Mouse (Mus musculus) frontal cortex, postnatal 10 days (tissue): ENCODE measurements around the gene Dock10.

Experiments used
- DNase-seq, 2 experiments: peaks; one replicate each; pipeline ENCODE4 v3.0.0; 2022; ENCODE audit warnings: low spot score in 2 of 2, mixed read lengths in 1 of 2

Gene Dock10

DNA sequence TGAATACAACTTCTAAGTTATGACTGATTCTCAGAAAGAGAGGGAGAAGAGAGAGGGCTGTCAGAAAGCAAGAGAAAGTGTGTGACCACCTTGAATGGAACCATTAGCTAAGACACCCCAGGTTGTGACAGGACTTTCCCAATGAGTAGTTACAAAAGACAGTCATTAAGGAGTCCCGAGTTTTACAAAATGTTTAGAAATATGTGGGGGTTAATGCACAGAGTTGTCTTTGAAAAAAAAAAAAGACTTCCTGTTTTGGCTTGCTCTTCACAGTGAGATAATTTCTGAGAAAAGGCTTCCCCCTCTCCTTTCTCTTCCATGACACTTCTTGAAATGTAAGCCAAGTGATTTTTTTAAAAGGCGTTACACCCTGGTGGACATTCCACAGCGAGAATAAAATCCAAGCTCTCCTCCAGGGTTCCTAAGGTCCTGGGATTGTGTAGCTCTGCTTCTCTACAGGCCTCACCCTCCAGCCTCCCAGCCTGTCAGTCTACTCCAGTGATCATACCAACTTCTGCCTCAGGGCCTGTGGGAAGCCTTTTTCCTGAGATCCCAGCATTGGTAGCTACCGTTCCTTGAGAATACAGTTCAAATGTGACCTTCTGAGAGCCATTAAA is 144.8 kb downstream of the Dock10 start:
- no peak for DNase-seq

DNA sequence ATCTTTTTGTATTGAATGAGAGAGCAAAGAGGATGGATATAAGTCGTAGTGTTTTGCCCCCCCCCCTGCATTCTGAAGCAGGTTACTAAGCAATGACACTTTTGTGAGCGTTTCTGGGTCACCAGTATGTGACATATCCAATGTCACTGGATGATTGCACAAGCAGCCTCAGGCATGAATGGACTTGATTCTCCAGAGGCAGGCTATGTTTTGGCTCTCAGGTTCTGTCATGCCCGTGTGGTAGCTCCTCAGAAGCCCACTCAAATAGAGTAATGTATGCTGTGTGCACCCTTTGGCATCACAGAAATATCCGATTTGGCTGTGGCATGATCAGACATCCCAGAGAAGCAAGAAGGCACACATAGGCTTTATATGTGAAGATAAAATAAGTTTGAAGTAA is 150.8 kb downstream of the Dock10 start:
- DNase-seq: no peak

DNA sequence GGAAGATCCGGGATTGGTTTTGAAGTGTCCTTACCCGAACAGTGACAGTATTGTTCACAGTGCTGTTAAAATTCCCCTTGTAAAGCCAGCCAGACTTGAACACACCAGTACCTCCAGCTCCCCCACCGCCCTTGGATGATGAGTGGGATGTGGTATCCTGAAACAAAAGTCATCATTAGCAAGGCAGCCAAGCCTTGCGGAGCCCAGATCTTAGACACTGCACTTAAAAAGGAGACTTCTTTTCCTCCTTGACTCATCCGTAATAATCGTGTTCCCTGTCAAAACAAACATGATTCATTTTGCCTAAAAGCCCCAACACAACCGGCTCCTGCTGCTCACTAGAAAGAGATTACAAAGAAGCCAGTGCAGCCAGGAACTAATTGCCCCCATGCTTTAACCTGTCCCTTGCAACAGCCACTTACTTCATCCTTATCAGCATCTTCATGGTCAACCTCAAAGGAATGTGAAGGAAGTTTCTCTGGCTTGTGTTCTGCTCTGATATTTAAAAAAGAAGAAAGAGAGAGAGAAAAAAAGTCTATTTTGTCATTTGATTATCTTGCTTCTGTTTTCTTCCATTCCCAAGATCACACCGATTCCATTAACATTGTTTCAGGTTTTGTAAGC is 152.1 kb downstream of the Dock10 start:
- peak in 1 of 2 experiments; percentile 7 for DNase-seq

DNA sequence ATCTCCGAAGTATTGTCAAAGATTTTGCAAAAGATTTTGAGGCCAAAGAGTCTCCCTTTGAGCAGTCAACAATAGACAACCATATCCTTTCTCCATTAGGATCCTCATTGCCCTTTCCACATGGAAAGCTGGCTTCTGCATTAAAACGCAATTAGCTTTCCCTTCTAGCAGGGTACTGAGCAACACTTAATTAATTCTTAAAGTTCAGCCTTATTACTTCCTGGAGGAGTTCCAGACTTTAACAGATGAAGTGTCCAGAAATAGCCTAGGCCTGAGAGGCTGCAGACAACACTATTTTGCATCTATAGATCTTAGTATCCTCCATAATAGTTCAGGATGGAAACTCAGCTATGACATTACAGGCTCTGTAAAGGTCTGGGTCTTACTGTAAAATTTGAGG is 154.0 kb downstream of the Dock10 start:
- no peak for DNase-seq

DNA sequence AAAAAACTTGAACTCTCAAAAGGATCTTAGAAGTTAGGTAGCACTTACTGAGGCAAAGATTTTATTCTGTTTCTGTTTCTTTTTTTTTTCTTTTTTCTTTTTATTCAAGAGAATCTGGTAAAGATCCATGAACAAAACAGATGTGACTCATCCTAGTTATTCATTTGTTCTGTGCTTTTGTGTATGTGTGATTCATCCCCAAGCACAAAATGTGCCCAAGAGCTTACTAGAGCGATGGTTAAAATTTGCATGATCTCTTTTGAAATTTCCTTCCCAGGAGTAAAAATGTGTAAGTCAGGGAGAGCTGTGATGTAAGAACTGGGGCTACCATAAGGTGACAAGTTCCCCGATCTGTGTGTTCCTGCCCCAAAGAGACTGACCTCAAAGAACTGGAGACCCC is 155.2 kb downstream of the Dock10 start:
- DNase-seq: no peak

DNA sequence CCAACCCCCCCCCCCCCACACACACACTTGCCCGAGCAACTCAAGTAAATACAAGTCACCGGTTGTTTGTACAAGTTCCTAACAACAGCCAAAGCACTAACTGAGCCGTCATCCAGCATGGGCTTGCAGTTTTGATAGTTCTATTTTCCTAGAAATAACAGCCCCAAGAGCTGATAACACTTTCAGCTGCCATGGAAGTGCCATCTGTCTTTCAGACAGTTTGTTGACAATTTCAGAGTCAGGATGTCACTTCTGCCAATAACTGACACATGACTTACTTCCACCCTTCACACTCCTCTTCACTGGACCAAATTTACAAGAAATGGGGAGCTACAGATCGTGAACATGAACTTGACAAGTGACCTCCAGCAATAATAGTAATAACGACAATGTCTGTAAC is 175.0 kb downstream of the Dock10 start:
- DNase-seq: no peak

DNA sequence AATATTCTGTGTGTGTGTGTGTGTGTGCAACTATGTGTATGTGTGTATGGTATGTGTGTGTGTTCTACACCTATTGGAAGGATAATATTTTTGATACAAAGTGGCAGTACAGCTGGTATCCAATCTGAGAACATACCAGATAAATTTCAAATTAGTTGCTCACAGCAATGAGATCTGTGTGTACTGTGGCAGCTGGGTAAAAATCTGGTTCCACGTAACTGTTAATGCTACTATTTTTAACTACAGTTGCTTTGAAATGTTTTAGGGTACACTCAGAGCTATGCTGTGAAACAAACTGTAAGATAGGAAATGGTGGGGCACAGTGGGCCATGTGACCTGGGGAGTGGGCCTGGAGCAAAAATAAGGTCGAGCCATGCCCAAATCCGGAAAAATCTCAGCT is 176.1 kb downstream of the Dock10 start:
- DNase-seq: no peak

DNA sequence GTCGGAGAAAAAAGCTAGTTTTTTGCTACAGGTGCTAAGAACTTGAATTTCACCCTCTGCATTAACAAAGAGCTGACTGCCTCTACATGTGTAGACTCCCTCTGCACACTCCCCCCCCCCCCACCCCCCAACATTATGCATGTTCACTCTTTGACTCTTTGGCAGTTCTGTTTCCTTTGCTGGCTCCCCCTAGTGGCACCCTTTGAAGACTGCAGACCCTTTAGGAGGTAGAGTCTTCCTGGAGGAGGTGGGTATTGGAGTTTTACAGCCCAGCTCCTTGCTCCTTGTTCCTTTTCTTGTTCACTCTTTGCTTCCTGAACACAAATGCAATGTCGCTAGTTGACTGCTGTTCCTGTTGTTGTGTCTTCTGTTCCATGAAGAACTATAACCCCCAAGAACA is 181.4 kb downstream of the Dock10 start:
- no peak for DNase-seq

DNA sequence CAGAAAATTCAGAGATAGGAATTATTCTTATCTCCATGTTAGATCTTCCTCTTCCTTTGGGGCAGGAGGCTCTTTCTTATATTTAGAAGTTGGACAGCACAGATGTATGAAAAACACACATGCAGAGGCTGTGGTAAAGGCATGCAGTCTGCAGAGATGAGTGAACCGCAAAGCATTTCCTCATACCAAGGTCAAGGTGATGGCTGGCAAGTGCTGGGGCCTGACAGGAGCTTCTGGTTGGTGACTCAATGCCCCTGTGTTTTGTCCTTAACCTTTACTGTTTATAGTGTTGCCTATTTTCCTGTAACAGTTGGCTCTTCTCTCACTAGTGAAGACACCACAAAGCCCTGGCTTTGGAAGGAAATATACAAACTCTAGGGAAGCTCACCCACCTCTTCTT is 201.9 kb downstream of the Dock10 start:
- no peak for DNase-seq

DNA sequence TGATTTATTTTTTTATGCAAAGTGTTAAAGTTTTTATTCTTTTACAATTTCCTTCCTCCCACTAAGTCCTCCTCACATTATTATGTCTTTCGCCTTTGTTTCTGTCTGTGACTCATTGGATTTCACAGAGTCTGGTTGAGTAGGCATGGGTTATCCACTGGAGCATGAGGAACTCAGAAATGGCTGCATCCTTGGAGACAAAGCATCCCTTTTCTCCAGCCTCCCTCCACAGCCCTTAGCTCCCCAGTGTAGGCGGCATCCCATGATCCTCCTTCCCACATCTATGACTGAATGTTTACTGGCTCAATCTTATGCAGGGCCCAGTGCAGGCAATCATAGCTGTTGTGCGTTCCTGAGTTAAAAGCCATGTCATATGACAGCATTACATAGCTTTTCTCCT is 216.8 kb downstream of the Dock10 start:
- no peak for DNase-seq

DNA sequence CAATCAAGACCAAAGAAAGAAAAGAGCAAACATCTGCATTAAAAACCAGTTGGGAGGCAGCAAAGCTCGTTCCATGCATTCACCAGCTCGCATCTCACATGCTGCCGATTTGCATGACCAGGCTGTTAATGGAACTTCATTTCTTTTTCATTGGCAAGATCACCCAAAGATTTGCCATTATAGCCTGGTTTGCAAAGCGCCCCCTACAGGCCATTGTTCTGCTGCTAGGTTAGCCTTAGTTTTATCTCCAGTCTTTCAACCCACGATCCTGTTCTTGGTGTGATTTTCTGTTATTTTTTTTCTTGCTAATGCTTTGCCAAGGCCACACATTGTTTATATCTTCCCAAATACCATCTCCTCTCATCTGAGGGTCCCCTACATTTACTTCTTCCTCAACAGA is 236.1 kb downstream of the Dock10 start:
- no peak for DNase-seq

DNA sequence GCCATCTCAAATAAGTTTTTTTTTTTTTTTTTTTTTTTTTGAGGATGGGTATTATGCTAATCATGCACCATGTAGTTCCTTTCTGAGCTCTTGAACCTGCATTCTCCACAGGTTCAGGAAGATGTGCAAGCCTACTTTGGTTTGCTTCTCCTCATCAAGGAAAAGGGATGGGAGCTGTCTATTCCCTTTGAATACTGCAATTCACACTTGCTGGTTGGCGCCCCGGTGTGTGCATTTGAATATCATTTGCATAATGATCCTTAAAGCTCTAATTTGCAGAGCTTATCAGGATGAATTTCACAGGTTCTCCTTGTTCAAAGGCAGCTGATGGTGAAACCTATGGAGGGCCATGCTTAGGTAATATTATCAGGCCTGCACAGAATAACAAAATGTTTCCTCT is 237.9 kb downstream of the Dock10 start:
- no peak for DNase-seq

DNA sequence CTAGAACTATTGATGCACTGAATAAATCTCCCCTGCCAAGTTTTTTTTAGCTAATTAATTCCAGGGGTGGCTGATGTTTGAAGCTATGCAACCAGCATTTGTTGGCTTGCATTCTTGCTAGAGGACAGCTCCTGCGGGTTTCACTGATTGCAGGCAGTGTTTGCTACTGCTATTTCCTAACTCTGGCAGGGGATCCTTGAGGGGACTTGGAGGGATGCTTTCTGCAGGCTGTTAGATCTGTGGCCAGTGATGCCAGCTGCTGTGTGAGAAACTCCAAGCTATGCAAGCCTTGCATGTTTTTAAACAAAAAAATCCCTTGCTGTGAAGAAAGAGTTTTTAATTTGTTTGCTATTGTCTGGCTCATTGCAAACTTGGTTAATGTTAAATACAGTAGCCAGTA is 238.4 kb downstream of the Dock10 start:
- no peak for DNase-seq

DNA sequence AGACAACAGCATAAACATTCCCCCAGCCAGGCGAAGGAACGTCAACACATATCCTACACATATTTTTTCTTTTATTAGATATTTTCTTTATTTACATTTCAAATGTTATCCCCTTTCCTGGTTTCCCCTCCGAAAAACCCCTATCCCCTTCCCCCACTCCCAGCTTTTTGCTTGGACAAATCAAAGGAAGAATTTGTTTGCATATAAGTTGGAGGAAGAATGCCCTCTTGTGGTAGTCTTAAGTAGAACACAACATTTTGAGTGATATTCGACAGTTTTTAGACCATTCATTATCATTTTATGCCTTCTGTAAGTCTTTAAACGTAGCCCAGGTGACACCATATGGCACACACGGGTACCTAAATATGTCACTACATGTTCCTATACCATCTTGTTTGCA is 242.5 kb downstream of the Dock10 start:
- DNase-seq: no peak

DNA sequence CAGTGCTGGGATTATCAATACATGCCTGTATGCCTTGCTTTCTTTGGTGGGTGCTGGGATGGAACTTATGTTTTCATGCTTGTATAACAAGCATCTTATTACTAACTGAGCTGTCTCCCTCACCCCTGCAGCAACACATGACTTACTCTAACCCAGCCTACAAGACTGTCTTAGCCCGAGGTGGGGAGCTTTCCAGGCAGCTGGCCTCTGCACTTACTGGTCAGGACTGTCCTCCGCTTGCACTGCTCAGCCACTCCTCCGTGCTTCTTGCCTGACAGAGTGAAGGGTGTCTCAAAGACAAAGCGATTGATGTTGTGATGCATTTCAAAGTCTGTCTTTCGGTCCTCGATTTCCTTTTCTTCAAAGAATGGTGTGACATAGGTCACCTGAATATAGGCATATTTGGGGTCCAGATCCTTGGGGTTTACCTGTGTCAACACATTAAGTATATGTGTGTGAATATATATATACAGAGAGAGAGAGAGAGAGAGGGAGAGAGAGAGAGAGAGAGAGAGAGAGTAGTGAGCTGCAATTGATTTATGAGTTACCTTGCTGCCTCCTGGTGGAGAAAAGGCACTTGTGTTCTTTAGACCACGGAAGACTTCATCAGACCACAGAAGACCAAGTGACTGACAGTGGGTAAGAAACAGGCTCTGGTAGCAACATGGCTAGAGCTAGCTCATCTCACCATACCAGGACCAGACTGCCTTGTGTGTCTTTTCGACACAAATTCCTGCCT is 245.9 kb downstream of the Dock10 start:
- DNase-seq: no peak

DNA sequence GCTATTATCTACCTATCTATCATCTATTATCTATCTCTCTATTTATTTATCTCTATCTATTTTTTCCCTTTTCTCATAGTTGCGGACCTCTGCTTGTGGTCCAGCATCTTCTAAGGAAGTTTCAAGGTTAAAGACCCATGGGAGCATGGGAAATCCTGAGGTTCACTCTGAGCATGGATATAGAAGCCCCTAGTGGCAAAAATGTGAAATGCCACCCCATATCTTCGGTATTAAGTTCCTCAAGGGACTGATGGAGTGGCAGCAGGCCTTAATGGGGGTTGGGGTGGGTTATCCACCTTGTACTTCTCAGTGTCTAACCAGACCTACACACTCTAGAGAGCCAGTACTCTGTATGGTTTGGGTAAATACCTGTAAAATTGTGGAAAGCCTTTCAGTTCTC is 253.6 kb downstream of the Dock10 start:
- no peak for DNase-seq

DNA sequence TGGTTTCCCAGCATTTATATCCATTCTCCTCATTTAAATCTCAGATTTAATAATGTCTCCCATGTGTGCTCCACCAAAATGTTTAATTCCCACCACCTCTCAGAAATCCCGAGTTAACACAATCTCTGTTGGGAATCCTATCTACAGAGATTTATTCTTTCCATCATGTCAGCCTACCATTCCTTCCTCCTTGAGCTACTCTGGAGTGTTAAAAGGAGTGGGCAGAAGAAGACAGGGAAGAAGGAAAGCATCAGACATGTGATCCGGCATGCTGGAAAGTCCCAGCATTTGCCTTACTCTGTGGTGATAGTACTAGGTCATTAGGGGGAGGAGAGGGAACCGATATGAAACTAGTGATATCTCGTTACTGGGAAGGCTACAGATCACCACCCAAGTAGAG is 254.2 kb downstream of the Dock10 start:
- DNase-seq: no peak

DNA sequence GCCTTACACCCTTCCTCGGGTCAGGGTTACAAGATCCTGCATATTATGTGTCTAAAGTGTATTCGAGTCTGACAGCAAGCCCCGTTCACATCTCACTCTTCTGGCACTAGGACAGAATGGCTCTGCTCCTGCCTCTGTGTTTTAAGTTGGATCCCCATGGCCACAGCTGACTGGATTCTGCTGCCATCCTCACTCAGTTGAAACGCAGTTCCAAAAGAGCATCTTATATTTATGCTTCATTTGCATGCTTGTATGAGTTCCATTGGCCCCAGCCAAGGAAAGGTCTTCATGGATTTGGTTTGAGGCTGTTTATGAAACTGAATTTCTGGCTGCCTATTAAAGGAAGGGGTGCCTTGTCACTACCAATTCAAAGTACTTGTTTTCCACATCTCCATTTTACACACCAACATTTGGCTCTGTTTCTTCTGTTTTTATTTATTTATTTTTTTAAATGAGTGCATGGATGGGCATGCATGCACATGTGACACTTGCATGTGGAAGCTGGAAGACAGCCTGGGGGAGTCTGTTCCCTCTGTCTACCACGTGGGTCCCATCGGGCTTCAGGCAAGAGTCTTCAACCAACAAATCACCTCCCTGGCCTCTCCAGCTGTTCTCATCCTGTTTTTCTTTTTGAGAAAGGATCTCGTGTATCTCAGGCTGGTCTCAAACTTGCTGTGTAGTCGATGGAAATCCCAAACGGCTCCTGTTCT is 255.7 kb downstream of the Dock10 start:
- DNase-seq: no peak

DNA sequence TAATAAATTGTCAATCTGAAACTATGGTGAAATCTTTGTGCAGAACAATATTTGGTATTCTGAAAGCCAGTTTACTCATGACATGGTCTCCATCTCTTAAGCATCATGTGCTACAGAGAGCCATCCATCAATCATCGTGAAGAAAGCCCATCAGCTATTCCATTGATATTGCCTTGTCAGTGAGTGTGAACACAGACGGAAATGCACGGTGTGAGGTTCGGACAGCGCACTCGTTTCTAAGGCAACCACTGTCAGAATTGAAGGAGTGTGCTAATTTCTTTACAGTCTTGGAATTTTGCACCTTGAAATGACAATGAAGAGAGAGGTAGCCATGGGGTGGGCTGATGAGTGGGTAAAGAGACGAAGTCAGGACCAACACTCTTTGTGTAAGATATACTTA is 259.1 kb downstream of the Dock10 start:
- DNase-seq: no peak

DNA sequence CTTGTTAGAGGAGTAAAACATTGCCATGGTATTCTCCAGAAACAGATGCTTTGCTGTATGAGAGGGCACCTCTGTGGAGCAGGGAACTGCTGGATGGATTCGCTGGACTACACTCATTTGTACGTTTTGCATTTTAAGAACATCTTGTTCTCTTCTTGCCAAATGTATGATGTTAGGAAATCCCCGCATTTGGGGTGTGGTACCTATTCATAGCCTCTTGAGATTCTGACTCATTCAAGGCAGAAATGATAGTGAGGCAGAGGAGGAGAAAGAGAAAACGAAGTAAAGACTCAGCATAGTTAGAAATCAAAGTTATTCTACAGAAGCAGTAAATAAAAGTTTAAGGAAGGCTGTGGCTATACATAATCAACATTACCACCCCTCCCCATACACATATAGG is 262.0 kb downstream of the Dock10 start:
- no peak for DNase-seq

DNA sequence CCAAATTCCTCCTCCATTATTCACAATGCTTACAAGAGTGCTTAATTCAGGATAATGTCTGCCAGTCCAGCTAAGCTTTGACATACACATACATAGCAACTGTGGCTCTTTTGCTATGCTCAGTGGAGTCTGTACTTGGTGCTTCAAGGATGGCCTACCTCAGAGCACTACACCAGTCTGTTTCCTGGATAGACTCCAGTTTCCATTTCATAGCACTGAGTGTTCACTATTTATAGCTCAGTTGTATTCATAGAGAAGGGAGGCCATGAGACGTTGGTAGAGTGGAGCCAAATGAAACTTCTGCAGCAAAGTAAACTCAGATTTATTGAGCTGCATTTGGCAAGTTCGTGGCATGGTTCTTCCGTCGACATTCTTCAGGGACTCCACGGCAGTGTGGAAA is 274.9 kb downstream of the Dock10 start:
- DNase-seq: no peak

DNA sequence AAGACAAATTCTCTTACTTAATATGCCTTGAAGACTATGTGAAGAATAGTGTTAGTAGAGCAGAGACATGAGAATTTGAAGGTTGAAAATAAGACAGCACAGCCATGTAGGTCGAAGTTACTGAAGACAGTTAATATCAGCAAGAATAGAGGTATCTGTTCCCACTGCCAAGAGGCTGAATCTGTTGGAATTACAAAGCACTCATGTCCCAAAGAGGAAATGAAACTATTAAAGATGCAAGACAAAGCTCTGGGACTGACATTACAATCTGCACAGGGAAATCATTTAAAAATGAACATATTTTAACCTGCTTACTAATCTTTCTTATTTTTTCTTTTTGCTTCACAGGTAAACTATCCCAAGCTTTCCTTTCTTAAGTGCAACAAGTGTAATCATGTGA is 283.4 kb downstream of the Dock10 start:
- no peak for DNase-seq

DNA sequence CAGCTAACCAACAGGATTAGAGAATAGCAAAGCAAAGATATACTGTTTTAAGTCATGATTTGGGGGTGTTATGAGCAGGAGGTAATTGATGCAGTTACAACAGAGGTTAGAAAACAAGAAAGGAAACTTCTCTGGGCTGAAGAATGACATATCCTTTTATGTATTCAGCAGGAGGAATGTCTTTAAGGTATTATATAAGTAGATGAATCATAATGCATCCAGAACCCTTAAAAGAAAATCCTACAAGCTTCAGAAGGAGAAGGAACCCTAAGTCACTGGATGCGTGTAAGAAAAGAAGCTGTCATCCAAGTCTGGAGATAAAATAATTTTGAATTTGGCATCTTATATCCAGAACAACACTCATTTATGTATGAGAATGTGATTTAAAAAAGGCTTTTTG is 285.9 kb downstream of the Dock10 start:
- no peak for DNase-seq
